Mouse (Mus musculus) kidney, adult 2 months (tissue): Measurements from ENCODE around the gene Egfr.

Experiments used
- CTCF ChIP-seq: fragments of 200-500 bp; conservative IDR thresholded peaks from 2 replicates; pipeline ENCODE4 v1.5.1; 2011; ENCODE audit warnings: low read depth, mild to moderate bottlenecking, control low read depth, low read length, moderate library complexity, mixed read lengths; ENCODE audit not compliant: insufficient read depth, insufficient read length
- POLR2A ChIP-seq: fragments of 200-500 bp; IDR thresholded peaks from one replicate; pipeline ENCODE4 v1.6.1; 2011; ENCODE audit warnings: low read depth, low read length, control low read depth

GRCm38 (mm10) chr11:16838772-16839171, 86.8 kb downstream of the Egfr start:
- no peak for TF ChIP-seq CTCF
- no peak for TF ChIP-seq POLR2A
